Mouse (Mus musculus) brain, embryonic 14.5 days (tissue): Measurements from ENCODE around the gene Cd180. TPM values are rescaled to one million over a fixed set of nuclear protein-coding genes. Genes with fewer than 3 reads are reported as not detected.

ENCODE experiments used
- DNase-seq: peaks from one replicate; pipeline ENCODE4 v3.0.0-alpha.2; 2011; ENCODE audit warnings: low read depth
- CTCF ChIP-seq: fragments of 200-500 bp; IDR thresholded peaks from 2 replicates; pipeline ENCODE4 v1.5.1; 2012; ENCODE audit warnings: inconsistent platforms, mild to moderate bottlenecking, moderate library complexity, borderline replicate concordance; ENCODE audit not compliant: insufficient read depth, insufficient read length; ENCODE audit errors: extremely low read depth
- POLR2A ChIP-seq: fragments of 200-500 bp; IDR thresholded peaks from 2 replicates; pipeline ENCODE4 v1.6.1; 2012; ENCODE audit warnings: mild to moderate bottlenecking, inconsistent platforms, borderline replicate concordance; ENCODE audit not compliant: poor library complexity, insufficient read depth, insufficient read length, severe bottlenecking; ENCODE audit errors: extremely low read depth
- polyA plus RNA-seq: library from polyadenylated mRNA; depleted of rRNA; stranded (reverse); fragments of >200 nt; gene quantifications from 2 replicates; pipeline ENCODE4 v1.2.3, GENCODE M21; 2012; rRNA removed

Gene Cd180
- polyA plus RNA-seq: 0.42 and 1.0 TPM in 2 replicates

DNA sequence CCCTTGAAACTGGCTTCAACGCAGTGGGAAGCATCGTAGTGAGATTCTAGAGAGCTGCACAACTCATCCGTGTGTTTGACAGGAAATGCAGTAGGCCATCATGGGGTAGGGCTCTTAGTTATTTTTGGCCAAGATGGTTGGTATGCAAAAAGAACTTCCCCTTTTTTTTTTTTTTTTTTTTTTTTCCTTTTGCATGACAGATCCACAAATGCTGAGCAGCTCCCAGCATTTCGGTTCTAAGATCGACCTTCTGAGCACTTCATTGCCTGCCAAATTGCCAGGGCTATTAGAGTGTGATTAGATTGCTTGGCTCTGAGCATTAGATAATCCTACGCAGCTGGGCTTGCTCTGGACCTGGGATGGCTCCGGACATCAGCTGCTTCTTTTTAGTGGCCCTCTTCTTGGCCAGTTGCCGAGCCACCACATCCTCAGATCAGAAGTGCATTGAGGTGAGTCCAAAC lies at the start of gene Cd180:
Gene Cd180 (plus strand): TSS at position 218 of the 461 bp plus-strand sequence.
- peak; percentile 41 for DNase-seq
- no peak for TF ChIP-seq POLR2A
- TF ChIP-seq CTCF: no peak

DNA sequence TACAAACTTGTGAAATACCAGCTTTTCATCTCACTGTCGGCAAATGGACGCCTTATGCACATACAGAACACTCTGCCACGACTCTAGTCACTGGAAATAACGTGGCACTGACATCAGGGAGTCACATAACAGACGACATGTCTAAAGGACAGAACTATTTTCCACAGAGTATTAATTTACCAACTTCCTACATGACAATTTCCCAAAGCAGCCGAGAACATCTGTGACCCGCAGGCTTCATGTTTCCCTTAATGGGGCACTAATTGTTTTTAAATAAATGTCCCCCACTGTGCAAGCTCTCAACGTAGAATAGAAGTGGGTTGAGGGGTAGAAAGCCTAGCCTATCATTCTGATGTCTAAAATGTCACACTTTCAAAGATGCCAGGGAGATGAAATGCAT lies 49.0 kb upstream of the Cd180 start:
- DNase-seq: peak; percentile 62
- TF ChIP-seq CTCF (no peak), POLR2A (no peak)

DNA sequence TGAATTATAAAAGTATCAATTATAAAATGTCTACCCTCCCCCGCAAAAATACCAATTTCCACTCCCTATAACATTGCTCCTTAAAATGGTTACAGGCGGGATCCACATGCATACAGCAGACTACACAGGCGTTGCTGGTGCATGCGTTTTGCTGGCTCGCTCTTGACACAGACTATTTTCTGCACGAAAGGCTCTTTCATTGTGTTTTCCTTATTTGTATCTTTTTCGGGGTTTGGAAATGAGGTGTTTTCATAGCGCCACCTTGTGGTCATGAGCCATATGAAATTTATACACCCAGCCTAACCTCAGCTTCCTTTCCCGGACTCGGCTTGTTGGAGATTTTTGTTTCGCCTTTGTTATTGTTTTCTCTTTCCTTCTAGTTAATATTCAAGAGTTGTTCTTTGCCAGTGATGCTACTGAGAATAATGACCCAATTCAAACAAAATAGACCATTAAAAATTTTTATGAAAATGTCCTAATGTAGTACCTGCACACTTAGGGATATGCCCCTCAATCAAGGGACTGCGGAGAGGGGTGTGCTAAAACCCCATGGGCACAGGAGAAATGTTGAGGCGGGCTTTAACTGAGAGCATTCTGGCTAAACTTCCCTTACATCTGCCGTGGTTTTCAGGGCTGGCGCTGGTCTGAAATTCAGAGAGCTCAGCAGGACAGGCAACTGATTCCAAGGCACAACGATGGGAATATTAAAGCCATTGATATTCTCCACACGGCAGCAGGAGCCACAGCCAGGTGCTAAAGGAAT lies 48.4 kb upstream of the Cd180 start:
- TF ChIP-seq POLR2A: no peak
- peak; percentile 68 for TF ChIP-seq CTCF
- peak; percentile 94 for DNase-seq

DNA sequence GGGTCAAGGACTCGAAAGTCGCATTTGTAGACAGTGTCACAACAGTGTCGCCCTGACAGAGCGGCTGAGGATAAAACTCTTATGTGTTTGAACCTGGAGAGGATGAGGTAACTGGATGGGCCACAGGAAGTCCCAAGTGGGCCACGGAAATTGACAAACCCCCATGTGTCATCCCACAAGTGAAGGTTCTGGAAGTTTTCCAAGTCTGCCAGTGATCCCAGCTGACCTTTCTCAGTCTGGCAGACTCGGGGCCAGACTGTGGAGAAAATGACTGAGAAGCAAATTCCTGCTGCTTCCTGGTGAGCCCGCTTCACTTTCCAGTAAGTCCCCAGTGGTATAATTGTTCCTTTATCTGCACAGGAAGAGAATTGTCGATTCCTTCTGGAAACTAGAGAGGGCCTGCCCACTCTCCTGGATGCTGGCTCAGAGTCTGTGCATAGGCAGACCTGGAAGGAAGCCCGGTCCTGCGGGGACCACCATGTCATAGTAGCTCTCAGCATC lies 47.0 kb upstream of the Cd180 start:
- TF ChIP-seq CTCF (no peak), POLR2A (no peak)
- peak; percentile 33 for DNase-seq

DNA sequence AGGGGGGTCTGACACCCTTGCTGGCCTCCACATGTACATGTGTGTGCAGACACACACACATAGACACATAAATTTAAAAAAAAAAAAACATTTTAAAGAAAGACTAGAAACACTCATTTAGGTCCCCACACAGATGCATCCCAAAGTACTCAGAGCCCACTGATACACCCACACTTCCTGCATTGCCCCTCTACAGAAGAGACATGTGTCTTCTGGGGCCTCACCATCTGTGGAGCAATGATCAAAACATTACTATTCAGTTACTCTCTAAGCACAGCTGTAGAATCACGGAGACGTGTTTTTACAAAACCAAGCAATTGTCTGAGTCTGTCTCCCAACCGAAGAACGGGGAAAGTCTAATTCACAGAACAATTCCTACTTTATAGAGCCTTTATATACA lies 45.8 kb upstream of the Cd180 start:
- DNase-seq: no peak

DNA sequence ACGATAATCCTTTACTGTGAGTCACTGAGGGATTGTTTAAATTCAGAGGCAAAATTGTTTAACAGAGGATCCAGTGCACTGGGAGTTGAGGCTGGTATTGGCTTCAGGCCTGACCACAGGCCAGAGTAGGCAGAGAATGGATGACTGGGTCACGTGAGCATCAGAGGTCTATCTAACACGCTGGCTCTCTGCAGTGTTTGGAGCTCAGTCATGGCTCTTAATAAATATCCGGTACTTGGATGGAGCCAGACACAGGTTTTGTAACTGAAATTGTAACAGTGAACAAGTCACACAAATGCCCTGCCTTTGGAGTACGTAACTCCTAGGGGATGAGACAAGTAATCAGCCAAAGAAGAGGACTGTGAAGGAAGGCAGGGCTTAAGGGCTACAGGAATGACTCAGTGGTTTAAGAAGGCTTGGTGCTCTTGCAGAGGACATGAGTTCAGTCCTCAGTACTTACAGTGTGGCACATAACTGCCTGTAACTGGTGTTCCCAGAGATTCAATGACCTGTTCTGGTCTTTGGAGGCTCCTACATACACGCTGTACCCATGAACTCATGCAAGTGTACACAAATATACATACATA lies 41.0 kb upstream of the Cd180 start:
- DNase-seq: no peak
- TF ChIP-seq CTCF (no peak), POLR2A (no peak)

More for the DNA sequence above, 45.8 kb upstream of the Cd180 start:
- TF ChIP-seq CTCF (no peak), POLR2A (no peak)

DNA sequence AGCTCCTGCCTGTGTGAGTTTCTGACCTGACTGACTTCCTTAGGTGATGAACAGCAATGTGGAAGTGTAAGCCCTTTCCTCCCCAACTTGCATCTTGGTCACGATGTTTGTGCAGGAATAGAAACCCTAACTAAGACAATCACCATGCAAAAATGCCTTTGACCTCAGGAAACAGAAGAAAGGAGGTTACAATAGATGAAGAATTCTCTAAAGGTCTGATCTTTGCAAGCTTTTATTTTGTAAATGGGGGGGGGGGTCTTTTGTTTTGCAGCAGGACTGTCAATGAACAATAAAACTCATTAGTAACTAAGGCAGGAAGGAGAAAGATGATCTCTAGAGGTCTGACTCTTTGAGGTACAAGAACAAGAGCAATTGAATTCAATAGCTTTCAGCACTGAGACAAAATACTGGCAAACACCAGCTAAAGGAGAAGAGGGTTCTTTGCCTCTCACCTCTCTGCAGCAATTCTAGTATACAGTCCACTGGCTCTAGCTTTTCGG lies 38.2 kb upstream of the Cd180 start:
- no peak for DNase-seq
- TF ChIP-seq CTCF (no peak), POLR2A (no peak)

DNA sequence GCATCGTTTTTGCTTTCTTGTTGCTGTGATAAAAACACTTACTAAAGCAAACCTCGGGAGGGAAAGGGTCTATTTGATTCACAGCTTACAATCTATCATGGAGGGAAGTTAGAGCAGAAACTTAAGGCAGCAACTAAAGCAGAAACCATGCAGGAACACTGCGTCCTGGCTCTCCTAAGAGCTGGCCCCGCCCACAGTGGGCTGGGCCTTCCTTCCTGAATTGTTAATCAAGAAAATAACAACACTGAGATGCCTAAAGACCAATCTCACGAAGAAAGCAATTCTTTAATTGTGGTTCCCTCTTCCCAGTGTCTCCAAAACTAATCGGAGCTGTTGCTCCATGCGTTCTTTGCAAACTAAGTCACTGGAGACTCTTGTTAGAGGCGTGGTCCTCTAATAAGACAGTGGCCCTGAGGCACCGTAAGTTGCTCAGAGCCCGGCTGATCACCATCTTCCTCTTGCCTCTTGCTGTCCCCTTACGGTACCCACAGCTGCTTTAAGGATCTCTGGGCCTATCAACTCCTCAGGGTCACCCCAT lies 37.1 kb upstream of the Cd180 start:
- no peak for DNase-seq
- TF ChIP-seq POLR2A: no peak
- no peak for TF ChIP-seq CTCF

DNA sequence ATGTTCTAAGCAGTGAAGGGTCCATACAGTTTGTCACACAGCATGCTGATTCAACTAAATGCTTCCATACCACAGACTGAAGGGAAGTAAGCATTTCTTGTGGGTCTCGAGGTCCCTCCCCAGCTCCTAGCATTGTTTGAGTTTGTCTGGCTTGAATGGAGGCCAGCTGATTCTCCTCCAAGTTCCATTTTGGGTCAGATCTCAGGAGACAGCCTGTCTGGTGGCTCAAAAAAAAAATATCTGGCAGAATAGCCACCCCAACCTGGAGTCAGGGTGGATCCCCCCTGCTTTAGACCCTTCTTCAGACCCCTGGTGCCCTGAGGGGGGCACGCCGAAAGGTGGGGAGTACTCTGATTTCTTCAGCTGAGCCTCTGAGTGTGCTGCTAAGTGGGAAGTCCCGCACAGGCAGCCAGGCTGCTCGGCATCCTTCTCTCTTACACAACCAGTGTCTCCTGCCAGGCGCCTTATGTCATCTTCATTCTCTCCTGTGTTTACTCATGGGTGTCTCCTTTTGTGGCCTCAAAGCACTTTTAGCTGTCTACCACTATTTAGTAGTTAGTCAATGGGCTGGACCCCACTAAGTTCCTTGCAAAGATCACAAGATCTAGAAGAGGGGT lies 35.0 kb upstream of the Cd180 start:
- no peak for TF ChIP-seq CTCF
- no peak for TF ChIP-seq POLR2A
- no peak for DNase-seq

DNA sequence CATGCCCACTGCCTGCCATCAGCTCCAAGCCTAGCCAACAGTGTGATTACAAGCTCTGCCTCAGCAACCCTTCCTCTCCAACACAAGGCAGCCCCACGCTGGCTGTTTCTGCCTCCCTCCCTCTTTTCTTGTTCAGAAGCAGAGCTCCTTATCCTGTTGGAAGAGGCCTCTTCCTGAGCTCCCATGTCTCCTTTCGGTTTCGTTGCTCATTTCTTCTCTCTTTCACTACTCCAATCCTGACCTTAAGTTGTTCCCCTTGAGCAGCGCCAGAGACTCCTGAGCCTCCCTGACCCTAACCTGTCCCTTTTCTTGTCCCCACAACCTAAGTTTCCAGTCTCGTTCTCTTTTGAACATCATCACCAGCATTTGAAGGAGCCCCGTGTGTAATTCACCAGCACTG lies 29.3 kb upstream of the Cd180 start:
- no peak for TF ChIP-seq CTCF
- TF ChIP-seq POLR2A: no peak
- no peak for DNase-seq
